19 mouse cellular contexts compared by ENCODE assay signal in genomic region chr8:120111382-120111781, GRCm38 (mm10). TPM values are rescaled to one million over a fixed set of nuclear protein-coding genes. Genes with fewer than 3 reads are reported as not detected.
A peak's percentile ranks its signal among the peaks of the same experiment; 100 is the strongest.
DNase-seq lines count a peak whose midpoint lies in the region; ATAC-seq and TF ChIP-seq lines count a peak whose summit lies in the region.
"Had no signal": no experiment of that assay in that cellular context is flagged by ENCODE, and none has a peak within 500 bp of the region (broad histone marks: within the 10 kb centered on the region; RNA-seq: fewer than 3 reads in every experiment).

No protein-coding gene starts in this region.

- intact Hi-C loops in gastrocnemius, postnatal 14 days (cut with DNase I; ENCODE audit: low total_unique reads): no loop called here

- TF ChIP-seq POLR2A in lung, adult 2 months (IDR thresholded peaks at IDR 0.05; ENCODE audit: borderline replicate concordance, extremely low read depth, low read depth, low read length): no peak

- TF ChIP-seq CTCF in lung, adult 2 months (IDR thresholded peaks at IDR 0.05; ENCODE audit: insufficient read depth, low read length): no peak
- TF ChIP-seq CTCF in midbrain, postnatal 0 days (IDR thresholded peaks at IDR 0.05): no peak

- no peak overlapping the region for H3K9ac ChIP-seq in midbrain, embryonic 11.5 days (ENCODE audit: low read length)
- no peak overlapping the region for H3K9ac ChIP-seq in midbrain, postnatal 0 days (replicated peaks; ENCODE audit: low read length, poor library complexity, severe bottlenecking)
- H3K9ac ChIP-seq: embryonic facial prominence, embryonic 12.5 days; forebrain, embryonic 13.5 days; forebrain, embryonic 15.5 days had no signal

- H3K27ac ChIP-seq in midbrain, embryonic 11.5 days (ENCODE audit: low read depth, low read length): no peak overlapping the region
- H3K27ac ChIP-seq in midbrain, postnatal 0 days (ENCODE audit: low read depth, low read length): no peak overlapping the region
- H3K27ac ChIP-seq in macrophage: peak overlapping the region; percentile 97; the same call in 1 of the 2 replicates
- H3K27ac ChIP-seq: embryonic facial prominence, embryonic 10.5 days; embryonic facial prominence, embryonic 12.5 days; forebrain, embryonic 13.5 days; forebrain, embryonic 15.5 days had no signal

- H3K4me3 ChIP-seq in lung, adult 2 months (replicated peaks; ENCODE audit: extremely low read depth, low read depth, low read length): no peak overlapping the region
- no peak overlapping the region for H3K4me3 ChIP-seq in midbrain, embryonic 11.5 days (ENCODE audit: low read depth, low read length)
- no peak overlapping the region for H3K4me3 ChIP-seq in midbrain, postnatal 0 days (ENCODE audit: low read depth, low read length)
- no peak overlapping the region for H3K4me3 ChIP-seq in macrophage (ENCODE audit: inconsistent target)
- H3K4me3 ChIP-seq: embryonic facial prominence, embryonic 10.5 days; embryonic facial prominence, embryonic 12.5 days; forebrain, embryonic 13.5 days; forebrain, embryonic 15.5 days had no signal

- H3K36me3 ChIP-seq in midbrain, embryonic 11.5 days (ENCODE audit: control insufficient read depth, insufficient read depth, low read length): no peaks in the 10 kb centered on the region
- H3K36me3 ChIP-seq in midbrain, postnatal 0 days (ENCODE audit: insufficient read depth, low read length): no peaks in the 10 kb centered on the region
- no peaks in the 10 kb centered on the region for H3K36me3 ChIP-seq in macrophage (ENCODE audit: inconsistent target)
- H3K36me3 ChIP-seq: embryonic facial prominence, embryonic 10.5 days; embryonic facial prominence, embryonic 12.5 days; forebrain, embryonic 15.5 days had no signal

- H3K79me2 ChIP-seq in macrophage (ENCODE audit: inconsistent target): peaks cover 24% of the 10 kb centered on the region

- DNase-seq in lung, postnatal 10 days: peak; percentile 36
- DNase-seq in lung, adult 2 months: no peak
- DNase-seq in midbrain, embryonic 11.5 days (ENCODE audit: low spot score, missing footprints): peak; percentile 69
- no peak for DNase-seq in midbrain, postnatal 0 days (ENCODE audit: low spot score)
- DNase-seq in gastrocnemius, postnatal 14 days: no peak
- DNase-seq: adrenal gland, adult 8-10 months; adrenal gland, postnatal 14 days; cerebellum, adult 11-12 months; cerebellum, adult 2 months; cerebellum, adult 9-10 months; cerebellum, postnatal 10 days; cerebellum, postnatal 25 days had no signal

- peaks cover 20% of the 10 kb centered on the region for H3K27me3 ChIP-seq in midbrain, embryonic 11.5 days (ENCODE audit: control insufficient read depth, insufficient read depth, low read length)
- no peaks in the 10 kb centered on the region for H3K27me3 ChIP-seq in midbrain, postnatal 0 days (ENCODE audit: insufficient read depth, low read length)
- H3K27me3 ChIP-seq: Patski had no signal

- no peak overlapping the region for H3K4me2 ChIP-seq in midbrain, embryonic 11.5 days
- no peak overlapping the region for H3K4me2 ChIP-seq in midbrain, postnatal 0 days (ENCODE audit: low read depth, low read length, poor library complexity, severe bottlenecking)
- H3K4me2 ChIP-seq: embryonic facial prominence, embryonic 12.5 days; forebrain, embryonic 13.5 days; forebrain, embryonic 15.5 days had no signal

- ATAC-seq in midbrain, embryonic 11.5 days (ENCODE audit: low FRiP score): no peak
- ATAC-seq in midbrain, postnatal 0 days (ENCODE audit: low FRiP score): no peak
- ATAC-seq: activated CD4-positive, CD25-positive, alpha-beta regulatory T cell, adult 4 months; forebrain, embryonic 13.5 days; forebrain, embryonic 15.5 days; Patski had no signal

- H3K9me3 ChIP-seq in midbrain, embryonic 11.5 days (ENCODE audit: control insufficient read depth, low read length): no peaks in the 10 kb centered on the region
- H3K9me3 ChIP-seq in midbrain, postnatal 0 days (ENCODE audit: low read length): no peaks in the 10 kb centered on the region
- H3K9me3 ChIP-seq: embryonic facial prominence, embryonic 10.5 days; embryonic facial prominence, embryonic 12.5 days; forebrain, embryonic 13.5 days; forebrain, embryonic 15.5 days had no signal

- H3K4me1 ChIP-seq in lung, adult 2 months (ENCODE audit: control insufficient read depth, insufficient read depth, low read length): peaks cover 20% of the 10 kb centered on the region
- peaks cover 13% of the 10 kb centered on the region for H3K4me1 ChIP-seq in midbrain, embryonic 11.5 days (ENCODE audit: control insufficient read depth, insufficient read depth, low read length)
- H3K4me1 ChIP-seq in midbrain, postnatal 0 days (ENCODE audit: insufficient read depth, low read length): no peaks in the 10 kb centered on the region

- 42% methylated on average over 4 of the region's 4 CpGs for WGBS in lung, adult 2 months
- 61% methylated on average over 4 of the region's 4 CpGs for WGBS in midbrain, embryonic 11.5 days
- 60% methylated on average over 4 of the region's 4 CpGs for WGBS in midbrain, postnatal 0 days
- WGBS in macrophage (ENCODE audit: missing documents): 85% methylated on average over 4 of the region's 4 CpGs

RNA-seq across cellular contexts. Expression of gene 6430548M08Rik, which starts 2.6 kb away (rescaled TPM):
- polyA plus RNA-seq in lung, adult 2 months (2012; rRNA removed): 46.1 and 72.9 TPM in 2 replicates
- polyA plus RNA-seq in midbrain, embryonic 11.5 days (2014; fragmentation: Nextera tagmentation; extraction: Ambion mirVana): 12.4 and 13.5 TPM in 2 replicates
- 69.7 and 71.1 TPM in 2 replicates for total RNA-seq in midbrain, postnatal 0 days (2014; rRNA removed)
- 38.3 and 40.5 TPM in 2 replicates for polyA plus RNA-seq in midbrain, postnatal 0 days (2015; fragmentation: Nextera tagmentation; extraction: Ambion mirVana)
- 10 to 100 TPM in 16 of 26 experiments, 1 to 10 TPM in 10; 1.4 to 55.6 (median 17.6) TPM for total RNA-seq in macrophage (2018; cell fraction: chromatin; rRNA removed)
- total RNA-seq in macrophage (2018; cell fraction: cytosol; rRNA removed): 10 to 100 TPM in 25 of 26 experiments, 1 to 10 TPM in 1; 8.5 to 48.8 (median 22.5) TPM
- total RNA-seq in macrophage (2018; cell fraction: nucleus; rRNA removed): 10 to 100 TPM in 21 of 26 experiments, 1 to 10 TPM in 5; 4.2 to 47.4 (median 20.8) TPM
- 25.6 to 29.2 TPM (median 26.4 TPM) in 3 replicates for polyA plus RNA-seq in macrophage (2018)
- total RNA-seq in gastrocnemius, postnatal 14 days (2021): 10 to 100 TPM; 16.7 to 20.3 TPM
- polyA plus RNA-seq: activated CD4-positive, CD25-positive, alpha-beta regulatory T cell, adult 4 months had no signal

RNA-seq across cellular contexts. Expression of gene Zdhhc7, which starts 10.1 kb away (rescaled TPM):
- polyA plus RNA-seq in lung, adult 2 months (2012; rRNA removed): 64.9 and 78.0 TPM in 2 replicates
- polyA plus RNA-seq in midbrain, embryonic 11.5 days (2014; fragmentation: Nextera tagmentation; extraction: Ambion mirVana): 24.2 and 25.9 TPM in 2 replicates
- total RNA-seq in midbrain, postnatal 0 days (2014; rRNA removed): 34.1 and 40.8 TPM in 2 replicates
- 23.9 and 24.6 TPM in 2 replicates for polyA plus RNA-seq in midbrain, postnatal 0 days (2015; fragmentation: Nextera tagmentation; extraction: Ambion mirVana)
- total RNA-seq in macrophage (2018; cell fraction: chromatin; rRNA removed): 10 to 100 TPM in 22 of 26 experiments, 1 to 10 TPM in 4; 5.8 to 47.9 (median 19.9) TPM
- 10 to 100 TPM; 16.4 to 44.2 (median 33.9) TPM for total RNA-seq in macrophage (2018; cell fraction: cytosol; rRNA removed)
- total RNA-seq in macrophage (2018; cell fraction: nucleus; rRNA removed): 10 to 100 TPM; 12.3 to 55.8 (median 27.6) TPM
- polyA plus RNA-seq in macrophage (2018): 18.5 to 34.0 TPM (median 27.8 TPM) in 3 replicates
- total RNA-seq in gastrocnemius, postnatal 14 days (2021): 10 to 100 TPM; 21.0 to 21.2 TPM

Comparison
In these comparisons a context has a peak if more than half of its experiments do, and no peak if none do; other contexts are left out.
1. DNase-seq: peak in lung, postnatal 10 days (single experiment) and midbrain, embryonic 11.5 days (single experiment); none in lung, adult 2 months (single experiment), midbrain, postnatal 0 days (single experiment) and gastrocnemius, postnatal 14 days (single experiment).